Mouse (Mus musculus): ENCODE results near the gene Mgst3.
"Not testable (repeated sequence)": the region's sequence is repeated elsewhere in the genome, so short reads cannot be mapped to it uniquely, and the experiment has no call there.

Mgst3 gene

GRCm38 (mm10) chr1:167358731-167359130 lies 34.9 kb downstream of the Mgst3 start:
- no peak for DNase-seq (ENCODE audit: low spot score)

- no peak for DNase-seq (ENCODE audit: low spot score)
Observed at GRCm38 (mm10) chr1:167357387-167357786, 36.3 kb downstream of the Mgst3 start.

GRCm38 (mm10) chr1:167352403-167352802 lies 41.2 kb downstream of the Mgst3 start:
- no peak for DNase-seq (ENCODE audit: low spot score)

GRCm38 (mm10) chr1:167350597-167351415 lies 42.8 kb downstream of the Mgst3 start:
- DNase-seq (ENCODE audit: low spot score) = no peak

- peak; percentile 95 for DNase-seq (ENCODE audit: low spot score)
Observed at GRCm38 (mm10) chr1:167349815-167350596, 43.6 kb downstream of the Mgst3 start, which contains the start of gene Aldh9a1. Aldh9a1 (plus strand) TSS chr1:167349991.

GRCm38 (mm10) chr1:167349206-167349605 lies 44.4 kb downstream of the Mgst3 start:
- not testable (repeated sequence) for DNase-seq (ENCODE audit: low spot score)

- not testable (repeated sequence) for DNase-seq (ENCODE audit: low spot score)
Observed at GRCm38 (mm10) chr1:167345994-167346520, 47.6 kb downstream of the Mgst3 start.

GRCm38 (mm10) chr1:167342831-167343230 lies 50.8 kb downstream of the Mgst3 start:
- DNase-seq (ENCODE audit: low spot score) = no peak

- no peak for DNase-seq (ENCODE audit: low spot score)
Observed at GRCm38 (mm10) chr1:167340910-167341528, 52.6 kb downstream of the Mgst3 start.

- no peak for DNase-seq (ENCODE audit: low spot score)
Observed at GRCm38 (mm10) chr1:167340111-167340787, 53.4 kb downstream of the Mgst3 start.

GRCm38 (mm10) chr1:167339177-167339781 lies 54.4 kb downstream of the Mgst3 start:
- no peak for DNase-seq (ENCODE audit: low spot score)

GRCm38 (mm10) chr1:167337463-167338095 lies 56.1 kb downstream of the Mgst3 start:
- peak; percentile 82 for DNase-seq (ENCODE audit: low spot score)

GRCm38 (mm10) chr1:167336398-167336797 lies 57.2 kb downstream of the Mgst3 start:
- DNase-seq (ENCODE audit: low spot score) = no peak

- no peak for DNase-seq (ENCODE audit: low spot score)
Observed at GRCm38 (mm10) chr1:167331106-167331505, 62.5 kb downstream of the Mgst3 start.

GRCm38 (mm10) chr1:167328776-167329175 lies 64.9 kb downstream of the Mgst3 start:
- no peak for DNase-seq (ENCODE audit: low spot score)
